Mouse (Mus musculus) left cerebral cortex, adult 9 months (tissue): Measurements from ENCODE around the gene Nhej1.

Source experiments
- DNase-seq, 2 experiments: peaks; one replicate each; pipeline ENCODE4 v3.0.0; 2022; ENCODE audit warnings: low spot score in 2 of 2

Gene Nhej1

DNA sequence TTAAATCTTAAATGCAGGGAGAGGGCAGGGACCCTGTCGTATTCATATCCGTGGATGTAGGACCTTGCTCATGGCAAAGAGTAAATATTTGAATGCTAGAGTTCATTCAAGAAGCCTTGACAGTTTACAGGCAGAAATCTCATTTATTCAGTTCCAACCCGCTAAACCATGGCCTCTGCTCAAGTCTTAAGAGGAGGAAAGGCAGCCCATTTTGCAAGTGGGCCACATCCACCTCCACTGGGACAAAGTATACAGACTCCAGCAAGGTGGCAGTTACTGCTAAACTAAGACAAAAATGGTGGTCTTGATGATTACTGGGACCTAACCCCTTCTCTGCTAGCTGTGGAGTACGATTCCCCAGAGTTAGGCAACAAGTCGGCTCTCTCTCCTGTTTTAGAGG lies 418 bp upstream of the Nhej1 start:
- no peak for DNase-seq

- DNase-seq = no peak
These were observed 2.8 kb downstream of the Nhej1 start for GRCm38 (mm10) chr1:75122211-75122610.

DNA sequence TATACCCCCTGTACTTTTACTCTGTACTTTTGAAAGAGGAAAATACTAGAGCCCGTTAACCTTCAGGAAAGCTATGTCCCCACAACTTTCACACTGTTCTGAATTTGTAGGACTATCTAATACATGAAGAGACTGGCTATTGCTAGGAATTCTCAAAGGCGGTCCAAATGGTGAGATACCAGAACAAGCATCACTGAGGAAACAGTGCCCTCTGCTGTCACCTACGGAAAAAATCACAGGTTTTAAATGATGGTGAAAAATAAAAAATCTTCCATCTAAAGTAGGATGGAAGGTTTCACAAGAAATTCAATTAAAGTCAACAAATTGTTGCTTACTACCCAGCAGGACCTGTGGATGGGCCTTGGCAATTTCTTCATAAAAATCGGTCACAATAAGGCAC lies 72.9 kb downstream of the Nhej1 start:
- DNase-seq = peak in 1 of 2 experiments; percentile 21

- no peak for DNase-seq
These were observed 73.6 kb downstream of the Nhej1 start for GRCm38 (mm10) chr1:75051428-75051827.

DNA sequence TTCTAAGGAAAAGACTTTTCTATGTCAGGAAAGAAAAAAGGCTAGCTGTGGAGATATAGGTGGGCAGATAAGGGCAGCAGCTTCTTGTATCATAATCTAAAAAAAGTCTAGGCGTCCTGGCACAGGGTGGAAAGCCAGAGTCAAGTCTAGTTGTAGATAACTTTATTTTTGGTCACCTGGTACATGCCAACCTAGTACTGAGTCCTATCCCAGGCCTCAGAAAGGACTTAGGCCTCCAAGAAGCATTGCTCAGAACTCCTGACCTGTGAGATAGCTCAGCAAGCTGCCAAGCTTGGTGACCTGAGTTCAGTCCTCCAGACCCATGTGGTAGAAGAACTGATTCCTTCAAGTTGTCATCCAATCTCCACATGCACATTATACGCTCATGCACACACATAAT lies 76.4 kb downstream of the Nhej1 start:
- DNase-seq = no peak

- DNase-seq = no peak
These were observed 77.0 kb downstream of the Nhej1 start for GRCm38 (mm10) chr1:75048041-75048440.

DNA sequence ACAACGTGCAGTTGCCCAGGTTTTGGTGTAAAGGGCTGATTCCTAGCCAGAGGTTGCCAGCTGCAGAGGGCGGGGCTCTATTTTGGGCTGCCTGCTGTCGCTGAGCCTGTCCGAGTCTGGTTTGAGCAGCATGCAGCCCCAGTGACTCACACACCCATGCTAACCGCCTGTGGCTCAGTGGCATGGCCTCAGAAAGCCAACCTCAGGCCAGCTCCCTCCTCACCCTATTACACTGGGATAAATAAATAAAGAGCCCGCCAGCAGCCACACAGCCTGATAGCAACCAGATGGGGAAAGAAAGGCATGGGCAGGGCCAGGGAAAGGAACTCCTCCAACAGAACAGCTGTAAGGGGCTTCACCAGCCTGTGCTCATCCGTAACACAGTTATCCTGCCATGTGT lies 84.6 kb downstream of the Nhej1 start:
- no peak for DNase-seq

DNA sequence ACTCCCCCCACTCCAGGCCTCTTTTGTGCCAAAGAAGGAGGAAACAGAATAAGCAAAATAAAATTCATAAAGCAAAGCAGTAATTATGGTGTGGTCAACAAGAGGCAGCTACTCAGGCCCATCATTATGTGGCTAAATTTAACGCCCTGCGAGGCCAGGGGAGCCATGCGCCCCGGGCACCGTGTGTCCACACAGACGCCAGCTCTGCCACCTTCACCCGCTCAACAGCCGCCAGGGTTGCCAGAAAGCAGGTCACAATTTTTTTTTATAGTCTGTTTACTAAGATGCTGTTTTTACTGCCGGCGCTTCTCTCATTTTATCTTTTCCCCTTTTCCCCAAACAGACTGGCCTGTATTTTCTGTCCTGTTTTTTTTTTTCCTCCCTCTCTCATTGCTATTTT lies 93.0 kb downstream of the Nhej1 start:
- no peak for DNase-seq

GRCm38 (mm10) chr1:75027061-75027779 lies 97.8 kb downstream of the Nhej1 start:
- no peak for DNase-seq

- DNase-seq = no peak
These were observed 100.4 kb downstream of the Nhej1 start for GRCm38 (mm10) chr1:75024419-75025199.

- DNase-seq = no peak
These were observed 102.8 kb downstream of the Nhej1 start for GRCm38 (mm10) chr1:75022216-75022615.

- DNase-seq = peak; percentile 15 to 85
These were observed 108.2 kb downstream of the Nhej1 start for GRCm38 (mm10) chr1:75016846-75017245.

GRCm38 (mm10) chr1:75015551-75016265 lies 109.3 kb downstream of the Nhej1 start:
- no peak for DNase-seq

GRCm38 (mm10) chr1:75014210-75014845 lies 110.7 kb downstream of the Nhej1 start:
- no peak for DNase-seq

- DNase-seq = no peak
These were observed 114.2 kb downstream of the Nhej1 start for GRCm38 (mm10) chr1:75010817-75011216.

GRCm38 (mm10) chr1:75010203-75010602 lies 114.8 kb downstream of the Nhej1 start:
- DNase-seq = no peak

DNA sequence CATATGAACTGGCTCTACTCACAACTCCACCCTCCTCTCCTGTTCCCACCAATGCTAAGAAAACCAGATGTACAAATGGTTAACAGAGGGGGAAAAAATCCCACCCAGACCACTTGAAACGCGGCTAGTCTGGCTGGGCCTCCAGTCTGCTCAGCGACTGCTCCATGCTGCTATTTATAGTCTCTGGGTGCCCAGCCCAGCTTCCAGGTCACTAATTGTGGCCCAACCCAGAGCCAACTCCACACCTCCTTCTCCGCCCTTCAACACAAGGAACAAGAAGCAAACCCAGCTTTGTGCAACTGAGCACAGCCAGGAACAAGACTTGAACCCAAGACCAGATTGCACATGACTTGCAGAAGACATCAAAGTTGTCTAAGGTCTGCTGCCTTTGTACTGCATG lies 119.0 kb downstream of the Nhej1 start:
- DNase-seq = no peak

GRCm38 (mm10) chr1:75001183-75001582 lies 123.8 kb downstream of the Nhej1 start:
- no peak for DNase-seq

- peak in 1 of 2 experiments; percentile 34 for DNase-seq
These were observed 124.5 kb downstream of the Nhej1 start for GRCm38 (mm10) chr1:75000496-75000895.

- DNase-seq = no peak
These were observed 125.8 kb downstream of the Nhej1 start for GRCm38 (mm10) chr1:74999173-74999572.

DNA sequence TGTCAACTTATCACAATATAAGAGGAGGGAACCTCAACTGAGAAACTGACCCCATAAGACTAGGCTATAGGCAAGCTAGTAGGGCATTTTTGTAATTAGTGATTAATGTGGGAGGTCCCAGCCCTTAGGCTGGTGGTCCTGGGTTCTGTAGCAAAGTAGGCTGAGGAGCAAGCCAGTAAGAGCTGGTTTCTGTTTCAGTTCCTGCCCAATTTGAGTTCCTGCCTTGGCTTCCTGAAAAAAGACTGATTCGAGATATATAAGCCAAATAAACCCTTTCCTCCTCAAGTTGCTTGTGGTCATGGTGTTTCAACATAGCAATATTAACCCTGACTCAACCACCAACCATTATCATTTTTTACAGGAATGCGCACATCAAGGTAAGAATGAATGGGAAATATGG lies 127.8 kb downstream of the Nhej1 start:
- no peak for DNase-seq

DNA sequence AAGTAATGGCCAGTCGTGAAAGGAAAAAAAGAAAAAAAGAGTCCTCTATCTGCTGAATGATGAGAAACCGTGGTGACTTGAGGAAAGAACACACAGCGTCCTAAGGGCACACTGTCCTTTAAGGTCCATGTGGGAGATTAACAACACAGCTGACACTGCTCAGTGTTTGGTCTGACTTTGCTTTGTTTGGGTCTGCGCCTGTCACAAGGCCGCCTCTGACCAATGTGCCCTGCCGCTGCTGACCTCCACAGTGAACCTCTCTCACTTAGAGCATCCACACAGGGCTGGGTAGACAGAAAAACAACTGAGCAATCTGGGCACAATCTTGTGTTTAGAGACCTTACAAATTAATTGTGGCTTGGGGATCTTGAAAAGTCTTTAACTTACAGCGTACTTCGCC lies 148.0 kb downstream of the Nhej1 start:
- DNase-seq = no peak
